Mouse (Mus musculus): Measurements from ENCODE around the gene Nab2. TPM values are rescaled to one million over a fixed set of nuclear protein-coding genes. Genes with fewer than 3 reads are reported as not detected.
A peak's percentile ranks its signal among the peaks of the same experiment; 100 is the strongest.

Gene Nab2
- polyA plus RNA-seq, 1 experiment from 2014 or later, result 5.5 TPM

DNA sequence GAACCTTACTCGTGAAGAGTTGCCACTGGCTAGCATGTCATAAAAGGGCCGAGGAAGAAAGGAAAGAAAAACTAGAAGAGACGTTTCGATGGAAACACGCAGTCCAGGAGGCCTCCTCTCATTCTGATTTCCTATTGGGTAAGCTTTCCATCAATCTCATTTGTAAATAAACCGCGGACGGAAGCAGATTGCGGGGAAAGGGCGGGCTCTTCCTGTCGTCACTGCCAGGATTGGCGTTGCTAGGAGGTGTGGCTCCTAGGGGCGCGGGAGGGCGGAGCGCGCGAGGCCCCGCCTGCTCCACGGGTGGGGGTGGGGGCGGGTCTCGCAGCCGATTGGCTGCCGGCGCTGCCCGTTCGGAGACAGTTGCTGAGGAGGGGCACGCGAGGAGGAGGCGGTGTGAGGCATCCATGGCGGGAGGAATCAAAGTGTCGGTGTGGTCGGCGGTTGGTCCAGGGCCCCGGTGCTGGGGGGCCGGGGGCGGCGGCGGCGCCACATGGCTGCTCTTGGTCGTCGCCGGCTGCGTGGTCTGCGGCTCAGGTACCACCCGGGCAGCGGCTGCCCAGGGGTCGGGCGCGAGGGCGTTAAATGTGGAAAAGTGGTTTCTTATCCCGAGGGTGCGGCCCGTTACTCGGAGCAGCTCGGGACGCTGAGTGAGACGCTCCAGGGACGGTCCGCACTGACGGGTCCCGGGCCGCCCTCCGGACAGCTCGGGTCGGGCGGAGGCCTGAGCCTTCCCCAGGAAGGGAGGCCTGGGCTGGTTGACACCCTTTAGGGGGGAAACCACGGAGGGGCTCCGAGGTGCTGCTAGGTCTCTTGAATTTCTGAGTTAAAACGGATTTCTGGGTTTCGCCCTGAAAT, 8.6 kb upstream of the Nab2 start:
- ATAC-seq (replicated peaks; ENCODE audit: low FRiP score) (peak; percentile 96), DNase-seq (ENCODE audit: low spot score) (peak; percentile 99)
- H3K27ac ChIP-seq (ENCODE audit: low read depth, low read length), result peak overlapping the region; percentile 37; the same call in 1 of the 2 replicates
- no peaks in the 10 kb centered on the region for H3K36me3 ChIP-seq (ENCODE audit: control insufficient read depth, insufficient read depth, low read length)
- peak overlapping the region; percentile 89 for H3K4me2 ChIP-seq (ENCODE audit: low read depth, low read length, severe bottlenecking)
- no peaks in the 10 kb centered on the region; the same call in 1 of the 2 replicates for H3K4me1 ChIP-seq (replicated peaks; ENCODE audit: control insufficient read depth, insufficient read depth, low read length)
- peak overlapping the region; percentile 75 for H3K4me3 ChIP-seq (ENCODE audit: low read depth, low read length)
- WGBS, result under 1% methylated on average over 66 of the region's 71 CpGs
- H3K27me3 ChIP-seq (ENCODE audit: control insufficient read depth, insufficient read depth, low read length), result no peaks in the 10 kb centered on the region
- H3K9me3 ChIP-seq (ENCODE audit: control insufficient read depth, low read length), result no peaks in the 10 kb centered on the region
- peak overlapping the region; percentile 79 for H3K9ac ChIP-seq (ENCODE audit: low read length)

DNA sequence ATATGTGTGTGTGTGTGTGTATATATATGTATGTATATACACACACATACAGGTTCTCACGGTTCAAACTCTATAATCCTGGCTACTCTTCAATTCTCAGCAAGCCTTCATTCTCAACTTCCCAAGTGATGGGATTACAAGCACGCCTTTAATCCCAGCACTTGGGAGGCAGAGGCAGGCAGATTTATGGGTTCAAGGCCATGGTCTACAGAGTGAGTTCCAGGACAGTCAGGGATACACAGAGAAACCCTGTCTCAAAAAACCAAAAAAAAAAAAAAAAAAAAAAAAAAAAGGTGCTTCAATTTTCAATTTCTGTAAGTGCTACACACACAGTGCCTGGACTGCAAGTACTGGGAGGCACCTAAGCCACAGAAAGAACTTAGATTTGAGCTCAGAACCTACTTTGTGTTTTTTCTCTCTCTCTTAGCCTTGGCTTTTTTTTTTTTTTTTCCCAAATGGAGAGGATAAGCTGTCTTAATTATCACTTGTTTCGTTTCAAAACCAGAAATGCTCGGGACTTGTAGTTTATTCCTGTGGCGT, 7.6 kb upstream of the Nab2 start:
- Histone ChIP-seq H3K27ac (ENCODE audit: low read depth, low read length) (no peak overlapping the region), H3K36me3 (ENCODE audit: control insufficient read depth, insufficient read depth, low read length) (no peaks in the 10 kb centered on the region), H3K27me3 (ENCODE audit: control insufficient read depth, insufficient read depth, low read length) (no peaks in the 10 kb centered on the region), H3K4me3 (ENCODE audit: low read depth, low read length) (peak overlapping the region; percentile 36; the same call in 1 of the 2 replicates), H3K9ac (ENCODE audit: low read length) (no peak overlapping the region), H3K4me2 (ENCODE audit: low read depth, low read length, severe bottlenecking) (peak overlapping the region; percentile 53; the same call in 1 of the 2 replicates), H3K4me1 (replicated peaks; ENCODE audit: control insufficient read depth, insufficient read depth, low read length) (no peaks in the 10 kb centered on the region; the same call in 1 of the 2 replicates), H3K9me3 (ENCODE audit: control insufficient read depth, low read length) (no peaks in the 10 kb centered on the region)
- WGBS, result 54% methylated on average over 5 of the region's 5 CpGs
- no peak for DNase-seq (ENCODE audit: low spot score)
- no peak for ATAC-seq (replicated peaks; ENCODE audit: low FRiP score)

DNA sequence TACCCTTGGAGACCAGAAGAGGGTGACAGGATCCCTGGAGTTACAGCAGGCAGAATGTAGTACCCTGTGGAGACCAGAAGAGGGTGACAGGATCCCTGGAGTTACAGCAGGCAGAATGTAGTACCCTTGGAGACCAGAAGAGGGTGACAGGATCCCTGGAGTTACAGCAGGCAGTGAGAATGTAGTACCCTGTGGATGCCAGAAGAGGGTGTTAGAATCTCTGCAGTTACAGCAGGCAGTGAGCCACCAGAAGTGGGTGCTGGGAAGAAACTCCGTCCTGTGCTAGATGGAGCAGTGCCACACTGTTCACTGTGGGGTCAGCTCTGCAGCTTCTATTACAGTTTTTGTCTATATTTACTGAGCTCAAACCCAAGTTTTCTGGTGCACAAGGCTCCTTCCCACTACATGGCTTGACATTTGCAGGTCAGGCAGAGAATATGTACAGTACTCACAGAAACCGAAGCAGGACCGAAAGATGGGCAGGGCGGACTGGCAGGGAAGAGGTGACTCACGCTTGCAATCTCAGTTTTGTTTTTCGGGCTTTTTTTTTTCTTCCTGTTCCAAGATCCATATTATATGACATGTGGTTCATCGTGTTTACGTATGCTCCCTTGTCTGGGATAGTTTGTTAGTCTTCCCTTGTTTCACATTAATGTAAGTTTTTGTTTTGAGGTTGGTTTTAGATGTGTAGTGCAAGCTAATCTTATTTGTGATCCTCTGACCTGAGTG, 6.6 kb upstream of the Nab2 start:
- WGBS, result 88% methylated on average over 8 of the region's 8 CpGs
- H3K4me3 ChIP-seq (ENCODE audit: low read depth, low read length), result no peak overlapping the region
- ATAC-seq (replicated peaks; ENCODE audit: low FRiP score), result no peak

DNA sequence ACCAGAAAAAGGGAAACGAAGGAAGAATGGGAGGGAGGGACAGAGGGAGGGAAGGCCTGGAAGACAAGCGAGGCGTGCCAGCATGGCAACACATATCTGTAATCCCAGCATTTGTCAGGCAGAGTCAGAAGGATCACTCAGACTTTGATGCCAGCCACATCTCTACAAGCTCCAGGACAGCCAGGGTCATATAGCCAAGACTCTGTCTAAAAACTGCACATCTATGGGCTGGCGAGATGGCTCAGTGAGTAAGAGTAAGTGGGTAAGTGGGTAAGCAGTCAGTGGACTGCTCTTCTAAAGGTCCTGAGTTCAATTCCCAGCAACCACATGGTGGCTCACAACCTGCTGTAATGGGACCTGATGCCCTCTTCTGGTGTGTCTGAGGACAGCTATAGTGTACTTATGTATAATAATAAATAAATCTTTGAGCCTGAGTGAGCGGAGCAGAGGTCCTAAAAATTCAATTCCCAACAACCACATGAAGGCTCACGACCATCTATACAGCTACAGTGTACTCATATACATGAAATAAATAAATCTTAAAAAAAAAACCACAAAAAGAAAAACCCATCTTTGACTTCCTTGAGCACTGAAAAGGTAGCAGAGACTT, 5.8 kb upstream of the Nab2 start:
- DNase-seq (ENCODE audit: low spot score) (no peak), ATAC-seq (replicated peaks; ENCODE audit: low FRiP score) (no peak)
- WGBS, result 90% methylated on average over 6 of the region's 6 CpGs

More for the DNA sequence above, 6.6 kb upstream of the Nab2 start:
- H3K27ac ChIP-seq (ENCODE audit: low read depth, low read length), result no peak overlapping the region
- peak; percentile 76 for DNase-seq (ENCODE audit: low spot score)
- H3K4me1 ChIP-seq (replicated peaks; ENCODE audit: control insufficient read depth, insufficient read depth, low read length), result no peaks in the 10 kb centered on the region; the same call in 1 of the 2 replicates
- no peaks in the 10 kb centered on the region for H3K27me3 ChIP-seq (ENCODE audit: control insufficient read depth, insufficient read depth, low read length)
- H3K9me3 ChIP-seq (ENCODE audit: control insufficient read depth, low read length), result no peaks in the 10 kb centered on the region
- H3K4me2 ChIP-seq (ENCODE audit: low read depth, low read length, severe bottlenecking), result no peak overlapping the region
- no peaks in the 10 kb centered on the region for H3K36me3 ChIP-seq (ENCODE audit: control insufficient read depth, insufficient read depth, low read length)
- H3K9ac ChIP-seq (ENCODE audit: low read length), result no peak overlapping the region

DNA sequence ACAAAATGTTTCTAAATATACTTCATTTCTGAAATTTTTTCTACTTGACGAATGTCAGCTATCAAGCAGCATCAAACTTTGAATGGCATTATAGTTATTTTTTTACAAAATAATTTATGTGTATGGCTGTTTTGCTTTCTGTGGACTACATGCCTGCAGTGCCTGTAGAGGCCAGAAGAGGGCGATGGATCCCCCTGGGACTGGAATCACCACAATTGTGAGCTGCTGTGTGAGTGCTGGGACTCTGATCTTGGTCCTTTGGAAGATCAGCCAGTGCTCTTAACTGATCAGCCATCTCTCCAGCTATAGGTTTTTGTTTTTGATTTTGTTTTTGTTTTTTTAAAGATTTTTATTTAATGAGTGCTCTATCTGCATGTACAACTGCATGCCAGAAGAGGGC, 2.9 kb upstream of the Nab2 start:
- no peaks in the 10 kb centered on the region for H3K36me3 ChIP-seq (ENCODE audit: control insufficient read depth, insufficient read depth, low read length)
- no peak for ATAC-seq (replicated peaks; ENCODE audit: low FRiP score)
- no peak overlapping the region for H3K27ac ChIP-seq (ENCODE audit: low read depth, low read length)
- no peaks in the 10 kb centered on the region for H3K9me3 ChIP-seq (ENCODE audit: control insufficient read depth, low read length)
- H3K4me2 ChIP-seq (ENCODE audit: low read depth, low read length, severe bottlenecking), result no peak overlapping the region
- no peak for DNase-seq (ENCODE audit: low spot score)
- H3K4me1 ChIP-seq (replicated peaks; ENCODE audit: control insufficient read depth, insufficient read depth, low read length), result peaks cover 18% of the 10 kb centered on the region
- H3K4me3 ChIP-seq (ENCODE audit: low read depth, low read length), result no peak overlapping the region
- no peak overlapping the region for H3K9ac ChIP-seq (ENCODE audit: low read length)
- peaks cover 21% of the 10 kb centered on the region for H3K27me3 ChIP-seq (ENCODE audit: control insufficient read depth, insufficient read depth, low read length)
- whole genome bisulfite sequencing, result 29% methylated on average over 2 of the region's 2 CpGs

More for the DNA sequence above, 5.8 kb upstream of the Nab2 start:
- Histone ChIP-seq H3K4me2 (ENCODE audit: low read depth, low read length, severe bottlenecking) (no peak overlapping the region), H3K27ac (ENCODE audit: low read depth, low read length) (no peak overlapping the region), H3K4me1 (replicated peaks; ENCODE audit: control insufficient read depth, insufficient read depth, low read length) (no peaks in the 10 kb centered on the region; the same call in 1 of the 2 replicates), H3K9me3 (ENCODE audit: control insufficient read depth, low read length) (no peaks in the 10 kb centered on the region), H3K27me3 (ENCODE audit: control insufficient read depth, insufficient read depth, low read length) (no peaks in the 10 kb centered on the region), H3K9ac (ENCODE audit: low read length) (no peak overlapping the region), H3K4me3 (ENCODE audit: low read depth, low read length) (no peak overlapping the region), H3K36me3 (ENCODE audit: control insufficient read depth, insufficient read depth, low read length) (no peaks in the 10 kb centered on the region)

GRCm38 (mm10) chr10:127670185-127670584, 1.8 kb upstream of the Nab2 start:
- peaks cover 31% of the 10 kb centered on the region for H3K27me3 ChIP-seq (ENCODE audit: control insufficient read depth, insufficient read depth, low read length)
- DNase-seq (ENCODE audit: low spot score), result no peak
- WGBS, result 89% methylated on average over 2 of the region's 2 CpGs

GRCm38 (mm10) chr10:127669170-127669569, 802 bp upstream of the Nab2 start:
- peaks cover 24% of the 10 kb centered on the region for H3K4me1 ChIP-seq (replicated peaks; ENCODE audit: control insufficient read depth, insufficient read depth, low read length)
- no peak overlapping the region for H3K4me3 ChIP-seq (ENCODE audit: low read depth, low read length)
- H3K27ac ChIP-seq (ENCODE audit: low read depth, low read length), result no peak overlapping the region
- ATAC-seq (replicated peaks; ENCODE audit: low FRiP score), result no peak
- DNase-seq (ENCODE audit: low spot score), result no peak
- H3K9ac ChIP-seq (ENCODE audit: low read length), result no peak overlapping the region
- no peaks in the 10 kb centered on the region for H3K9me3 ChIP-seq (ENCODE audit: control insufficient read depth, low read length)
- WGBS, result 26% methylated on average over 7 of the region's 7 CpGs
- no peak overlapping the region for H3K4me2 ChIP-seq (ENCODE audit: low read depth, low read length, severe bottlenecking)
- peaks cover 41% of the 10 kb centered on the region for H3K27me3 ChIP-seq (ENCODE audit: control insufficient read depth, insufficient read depth, low read length)
- no peaks in the 10 kb centered on the region for H3K36me3 ChIP-seq (ENCODE audit: control insufficient read depth, insufficient read depth, low read length)

More at GRCm38 (mm10) chr10:127670185-127670584, 1.8 kb upstream of the Nab2 start:
- Histone ChIP-seq H3K9me3 (ENCODE audit: control insufficient read depth, low read length) (no peaks in the 10 kb centered on the region), H3K4me3 (ENCODE audit: low read depth, low read length) (no peak overlapping the region), H3K9ac (ENCODE audit: low read length) (no peak overlapping the region), H3K36me3 (ENCODE audit: control insufficient read depth, insufficient read depth, low read length) (no peaks in the 10 kb centered on the region), H3K4me2 (ENCODE audit: low read depth, low read length, severe bottlenecking) (no peak overlapping the region), H3K27ac (ENCODE audit: low read depth, low read length) (no peak overlapping the region), H3K4me1 (replicated peaks; ENCODE audit: control insufficient read depth, insufficient read depth, low read length) (peaks cover 22% of the 10 kb centered on the region)
- ATAC-seq (replicated peaks; ENCODE audit: low FRiP score), result no peak
